Mouse (Mus musculus): ENCODE results near the gene Xpnpep3. TPM values are rescaled to one million over a fixed set of nuclear protein-coding genes. Genes with fewer than 3 reads are reported as not detected.

The Xpnpep3 gene
- polyA plus RNA-seq, 2 experiments: 3.0 to 3.2 TPM

DNA sequence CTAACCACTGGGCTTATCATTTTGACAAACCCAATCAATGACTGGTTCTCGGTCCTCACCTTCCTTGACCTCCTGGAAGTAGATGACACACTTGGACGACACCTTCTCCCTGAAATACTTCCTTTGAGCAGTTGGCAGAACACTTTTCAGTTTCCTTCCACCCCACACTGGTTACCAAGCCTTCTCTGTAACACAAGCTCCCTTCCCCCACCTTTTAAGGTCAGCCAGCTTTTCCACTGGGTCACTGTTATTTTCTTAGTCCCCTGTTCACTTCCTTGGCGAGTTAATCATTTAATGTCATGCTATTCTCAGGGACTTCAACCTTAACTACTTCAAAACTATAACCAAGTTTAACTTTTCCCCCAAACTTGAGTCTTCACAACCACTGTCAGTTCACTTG is 41.0 kb upstream of the Xpnpep3 start:
- no peak overlapping the region for H3K27ac ChIP-seq
- DNase-seq (ENCODE audit: low read depth in 3 of 3, low spot score in 3 of 3) (no peak), ATAC-seq (ENCODE audit: insufficient read depth) (no peak)
- no peak overlapping the region for H3K9ac ChIP-seq (replicated peaks)
- peaks cover 22 to 30% of the 10 kb centered on the region in 2 experiments for H3K4me1 ChIP-seq (replicated peaks; ENCODE audit: control insufficient read depth in 2 of 2, insufficient read depth in 2 of 2, low read length in 1 of 2)
- no peak overlapping the region for H3K4me3 ChIP-seq (ENCODE audit: insufficient read depth in 1 of 2, low read depth in 2 of 2, low read length in 2 of 2)
- no peaks in the 10 kb centered on the region for H3K27me3 ChIP-seq (ENCODE audit: control insufficient read depth, insufficient read depth, low read length)
- TF ChIP-seq CTCF (IDR thresholded peaks at IDR 0.05; ENCODE audit: low read depth): no peak
- no peak for TF ChIP-seq EP300 (IDR thresholded peaks at IDR 0.05; ENCODE audit: low read depth)
- peak overlapping the region; percentile 86 for H3K4me2 ChIP-seq (ENCODE audit: low read depth)
- no peaks in the 10 kb centered on the region for H3K9me3 ChIP-seq (ENCODE audit: control insufficient read depth, low read length)
- no peaks in the 10 kb centered on the region; the same call in 1 of the 2 replicates for H3K36me3 ChIP-seq (replicated peaks; ENCODE audit: control insufficient read depth, insufficient read depth, low read depth)
- 52% methylated on average over 3 of the region's 3 CpGs for WGBS (ENCODE audit: insufficient replicate concordance)

DNA sequence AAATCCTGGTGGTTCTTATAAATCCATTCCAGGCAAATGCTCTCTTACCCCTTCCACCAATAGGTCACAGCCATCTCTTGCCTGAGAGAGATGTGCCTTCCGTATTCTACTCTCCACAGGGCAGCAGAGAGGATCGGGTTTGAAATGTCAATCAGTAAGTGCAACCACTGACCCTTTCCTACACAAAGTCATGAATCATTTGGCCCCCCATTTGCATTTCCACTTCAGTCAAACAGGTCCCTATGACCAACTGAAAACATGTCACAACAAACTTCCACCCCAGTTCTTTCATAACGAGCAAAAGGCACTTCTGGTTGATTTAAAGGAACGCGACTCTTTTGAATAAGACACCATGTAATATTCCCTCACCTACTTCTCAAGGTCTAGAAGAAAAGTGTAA is 40.5 kb upstream of the Xpnpep3 start:
- peak overlapping the region; percentile 12 to 86; a peak in 2 of 4 replicates for H3K4me3 ChIP-seq (ENCODE audit: insufficient read depth in 1 of 2, low read depth in 2 of 2, low read length in 2 of 2)
- ATAC-seq (ENCODE audit: insufficient read depth) (no peak), DNase-seq (ENCODE audit: low read depth in 3 of 3, low spot score in 3 of 3) (no peak)
- H3K27me3 ChIP-seq (ENCODE audit: control insufficient read depth, insufficient read depth, low read length): no peaks in the 10 kb centered on the region
- H3K4me1 ChIP-seq (replicated peaks; ENCODE audit: control insufficient read depth in 2 of 2, insufficient read depth in 2 of 2, low read length in 1 of 2): peaks cover 22 to 30% of the 10 kb centered on the region in 2 experiments
- H3K4me2 ChIP-seq (ENCODE audit: low read depth): peak overlapping the region; percentile 86
- H3K27ac ChIP-seq: no peak overlapping the region
- no peak for TF ChIP-seq EP300 (IDR thresholded peaks at IDR 0.05; ENCODE audit: low read depth)
- no peak for TF ChIP-seq CTCF (IDR thresholded peaks at IDR 0.05; ENCODE audit: low read depth)
- H3K36me3 ChIP-seq (replicated peaks; ENCODE audit: control insufficient read depth, insufficient read depth, low read depth): no peaks in the 10 kb centered on the region; the same call in 1 of the 2 replicates
- H3K9me3 ChIP-seq (ENCODE audit: control insufficient read depth, low read length): no peaks in the 10 kb centered on the region
- WGBS (ENCODE audit: insufficient replicate concordance): 72% methylated on average over 5 of the region's 5 CpGs
- H3K9ac ChIP-seq (replicated peaks): no peak overlapping the region

DNA sequence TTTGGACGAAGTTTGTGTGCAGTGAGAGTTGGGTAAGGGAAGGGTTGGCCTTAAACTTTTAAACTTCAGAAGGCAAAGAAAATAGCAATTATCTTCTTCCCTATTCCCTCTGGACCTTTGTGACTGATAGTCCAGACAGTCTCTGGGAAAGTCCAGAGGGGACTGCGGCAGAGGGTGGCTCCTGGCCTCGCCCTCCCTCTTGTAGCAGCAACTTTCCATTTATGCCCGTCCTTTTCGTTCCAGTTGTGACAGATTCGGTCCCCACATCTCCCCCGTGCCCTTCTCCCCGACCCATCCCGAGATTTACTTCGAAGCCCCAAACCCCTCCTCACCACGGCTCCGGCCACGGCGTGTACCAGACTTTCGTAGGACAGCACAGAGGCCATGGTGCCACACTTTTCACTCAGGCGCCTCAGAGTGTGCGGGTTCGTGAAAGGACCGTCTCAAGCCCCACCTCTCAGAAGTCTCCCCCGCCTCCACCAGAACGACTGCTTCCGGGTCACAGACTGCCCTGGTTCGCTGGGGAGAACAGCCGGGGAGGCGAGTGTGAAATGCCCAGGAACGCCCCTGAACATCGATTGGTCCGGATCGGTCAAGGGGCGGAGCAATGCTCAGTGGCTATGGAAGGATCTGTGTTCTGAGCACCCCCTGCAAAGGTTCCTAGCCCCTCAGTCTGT is 39.5 kb upstream of the Xpnpep3 start, which contains the start of gene Slc25a17:
Gene Slc25a17, minus strand, starts transcription at position 468 of the 677 bp plus-strand sequence.
- H3K4me2 ChIP-seq (ENCODE audit: low read depth): peak within 1 kb of the TSS; percentile 86
- WGBS (ENCODE audit: insufficient replicate concordance): 1% methylated on average over 30 of the region's 30 CpGs
- H3K9ac ChIP-seq (replicated peaks): peak within 1 kb of the TSS; percentile 86
- peak within 1 kb of the TSS; percentile 82 for H3K27ac ChIP-seq
- TF ChIP-seq CTCF (IDR thresholded peaks at IDR 0.05; ENCODE audit: low read depth) (no peak), EP300 (IDR thresholded peaks at IDR 0.05; ENCODE audit: low read depth) (no peak)
- no peaks in the 10 kb centered on the region for H3K27me3 ChIP-seq (ENCODE audit: control insufficient read depth, insufficient read depth, low read length)
- ATAC-seq (ENCODE audit: insufficient read depth) (peak; percentile 98), DNase-seq (ENCODE audit: low read depth in 3 of 3, low spot score in 3 of 3) (peak; percentile 92 to 97 (median 95))
- H3K36me3 ChIP-seq (replicated peaks; ENCODE audit: control insufficient read depth, insufficient read depth, low read depth): peaks cover 4% of the 10 kb centered on the region
- peak within 1 kb of the TSS; percentile 86 to 94 for H3K4me3 ChIP-seq (ENCODE audit: insufficient read depth in 1 of 2, low read depth in 2 of 2, low read length in 2 of 2)
- no peaks in the 10 kb centered on the region for H3K9me3 ChIP-seq (ENCODE audit: control insufficient read depth, low read length)
- peaks cover 22 to 30% of the 10 kb centered on the region in 2 experiments for H3K4me1 ChIP-seq (replicated peaks; ENCODE audit: control insufficient read depth in 2 of 2, insufficient read depth in 2 of 2, low read length in 1 of 2)

DNA sequence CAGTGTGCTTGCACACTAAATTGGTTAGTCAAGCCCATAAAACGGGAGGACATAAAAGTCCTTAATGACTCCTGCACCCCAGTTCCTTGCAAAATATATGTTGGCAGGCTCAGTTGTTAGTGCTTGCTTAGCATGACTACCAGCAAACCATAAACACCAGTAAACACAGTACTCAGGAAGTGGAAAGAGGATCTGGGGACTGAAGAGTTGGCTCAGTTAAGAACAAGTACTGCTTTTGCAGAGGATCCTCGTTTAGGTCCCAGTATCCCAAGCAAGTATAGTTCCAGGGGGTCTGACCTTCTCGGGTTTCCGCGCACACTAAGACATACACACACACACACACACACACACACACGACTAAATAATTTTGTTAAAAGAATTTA is 38.9 kb upstream of the Xpnpep3 start:
- ATAC-seq (ENCODE audit: insufficient read depth): peak; percentile 51
- WGBS (ENCODE audit: insufficient replicate concordance): 31% methylated on average over 6 of the region's 6 CpGs

DNA sequence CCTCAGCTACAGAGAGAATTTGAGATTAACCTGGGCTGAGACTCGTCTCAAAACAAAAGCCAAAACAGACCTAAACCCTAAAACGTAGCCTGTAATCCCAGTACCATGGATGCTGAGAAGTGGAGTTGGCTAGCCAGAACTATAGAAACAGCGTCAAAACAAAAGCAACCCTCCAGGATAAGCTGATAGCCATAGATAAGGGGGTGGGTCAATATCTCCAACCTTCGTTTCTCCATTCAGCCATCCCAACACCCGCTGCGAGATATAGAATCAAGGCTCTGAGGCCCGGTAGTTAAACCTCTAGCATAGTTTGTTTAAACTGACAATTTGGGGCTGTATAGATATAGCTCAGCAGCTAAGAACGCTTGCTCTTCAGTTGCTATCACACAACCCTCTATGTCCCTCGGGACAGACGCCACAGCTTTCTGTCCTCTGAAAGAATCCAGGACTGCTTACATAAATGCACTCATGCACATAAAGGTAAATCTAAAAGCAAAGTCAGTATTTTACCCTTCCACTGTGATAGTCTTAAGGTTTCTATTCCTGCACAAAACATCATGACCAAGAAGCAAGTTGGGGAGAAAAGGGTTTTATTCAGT is 38.4 kb upstream of the Xpnpep3 start:
- peak; percentile 18; the same call in 1 of the 2 replicates for ATAC-seq (ENCODE audit: insufficient read depth)
- 5% methylated on average over 10 of the region's 10 CpGs for WGBS (ENCODE audit: insufficient replicate concordance)
- H3K27me3 ChIP-seq (ENCODE audit: control insufficient read depth, insufficient read depth, low read length): no peaks in the 10 kb centered on the region
- H3K4me1 ChIP-seq (replicated peaks; ENCODE audit: control insufficient read depth in 2 of 2, insufficient read depth in 2 of 2, low read length in 1 of 2): peaks cover 22 to 32% of the 10 kb centered on the region in 2 experiments
- peaks cover 10% of the 10 kb centered on the region for H3K36me3 ChIP-seq (replicated peaks; ENCODE audit: control insufficient read depth, insufficient read depth, low read depth)
- H3K9me3 ChIP-seq (ENCODE audit: control insufficient read depth, low read length): no peaks in the 10 kb centered on the region
- H3K4me3 ChIP-seq (ENCODE audit: insufficient read depth in 1 of 2, low read depth in 2 of 2, low read length in 2 of 2): peak overlapping the region; percentile 41 to 86; a peak in 3 of 4 replicates
- H3K27ac ChIP-seq: peak overlapping the region; percentile 82
- peak overlapping the region; percentile 61 for H3K9ac ChIP-seq (replicated peaks)
- no peak for TF ChIP-seq CTCF (IDR thresholded peaks at IDR 0.05; ENCODE audit: low read depth)
- no peak for TF ChIP-seq EP300 (IDR thresholded peaks at IDR 0.05; ENCODE audit: low read depth)
- peak in 2 of 3 experiments; percentile 27 to 48 for DNase-seq (ENCODE audit: low read depth in 3 of 3, low spot score in 3 of 3)
- H3K4me2 ChIP-seq (ENCODE audit: low read depth): peak overlapping the region; percentile 86

More for the DNA sequence above, 38.9 kb upstream of the Xpnpep3 start:
- Histone ChIP-seq H3K4me2 (ENCODE audit: low read depth) (peak overlapping the region; percentile 86), H3K4me3 (ENCODE audit: insufficient read depth in 1 of 2, low read depth in 2 of 2, low read length in 2 of 2) (peak overlapping the region; percentile 41 to 86), H3K36me3 (replicated peaks; ENCODE audit: control insufficient read depth, insufficient read depth, low read depth) (peaks cover 6% of the 10 kb centered on the region), H3K9me3 (ENCODE audit: control insufficient read depth, low read length) (no peaks in the 10 kb centered on the region), H3K27me3 (ENCODE audit: control insufficient read depth, insufficient read depth, low read length) (no peaks in the 10 kb centered on the region), H3K4me1 (replicated peaks; ENCODE audit: control insufficient read depth in 2 of 2, insufficient read depth in 2 of 2, low read length in 1 of 2) (peaks cover 22 to 32% of the 10 kb centered on the region in 2 experiments), H3K27ac (peak overlapping the region; percentile 82), H3K9ac (replicated peaks) (peak overlapping the region; percentile 61)
- DNase-seq (ENCODE audit: low read depth in 3 of 3, low spot score in 3 of 3): peak in 1 of 3 experiments; percentile 17
- TF ChIP-seq EP300 (IDR thresholded peaks at IDR 0.05; ENCODE audit: low read depth) (no peak), CTCF (IDR thresholded peaks at IDR 0.05; ENCODE audit: low read depth) (no peak)
